Mouse (Mus musculus) layer of hippocampus, adult 18-20 months (tissue): ENCODE results near the gene Atp1a3. TPM values are rescaled to one million over a fixed set of nuclear protein-coding genes. Genes with fewer than 3 reads are reported as not detected.

Experiments
- DNase-seq, 2 experiments: peaks; one replicate each; pipeline ENCODE4 v3.0.0; 2022; ENCODE audit warnings: low spot score in 2 of 2
- total RNA-seq, 2 experiments: library from RNA; stranded (reverse); gene quantifications; 2 replicates each; pipeline ENCODE4 v1.2.3; 2021

The Atp1a3 gene
- total RNA-seq, 2 experiments from 2014 or later = 2,544 to 2,610 TPM

GRCm38 (mm10) chr7:25004806-25005205 lies 952 bp downstream of the Atp1a3 start:
- peak in 1 of 2 experiments; percentile 55 for DNase-seq

GRCm38 (mm10) chr7:25003820-25004388 lies 1.9 kb downstream of the Atp1a3 start:
- no peak for DNase-seq

DNA sequence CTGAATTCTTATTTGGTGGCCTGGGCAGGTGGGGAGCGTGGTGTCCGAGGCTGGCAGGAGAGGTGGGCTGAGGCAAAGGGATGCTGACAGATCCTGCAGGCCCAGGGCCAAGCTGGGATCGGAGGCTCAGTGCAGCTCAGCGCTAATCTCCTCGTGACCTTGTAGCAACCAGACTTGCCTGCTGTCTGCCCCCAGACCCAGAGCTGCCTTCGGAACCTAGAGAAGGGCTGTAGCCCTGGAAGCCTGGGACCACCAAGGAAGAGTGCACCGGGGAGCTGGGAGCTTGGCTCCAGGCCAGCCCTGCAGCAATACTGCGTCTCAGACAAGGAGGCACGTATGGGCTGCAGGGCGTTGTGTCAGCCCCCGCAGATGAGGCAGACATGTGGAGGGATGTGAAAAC lies 2.5 kb downstream of the Atp1a3 start:
- no peak for DNase-seq

DNA sequence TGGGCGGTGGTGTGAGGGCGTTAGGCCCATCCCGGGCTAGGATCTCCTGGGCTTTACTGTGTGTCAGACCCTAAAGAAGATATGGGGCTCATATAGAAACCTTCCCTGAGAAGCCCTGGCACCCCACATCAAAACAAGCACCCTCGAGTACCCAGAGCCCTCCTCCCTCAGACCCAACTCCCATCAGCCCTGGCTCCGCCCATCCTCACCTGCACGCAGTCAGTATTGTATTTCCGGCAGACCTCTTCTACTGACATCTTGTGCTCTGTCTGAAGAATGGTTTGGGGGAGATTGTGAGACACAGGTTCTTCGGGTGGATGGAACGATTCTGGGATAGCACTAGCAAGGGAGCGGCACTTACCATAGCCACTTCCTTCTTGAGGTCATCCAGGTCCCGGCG lies 5.0 kb downstream of the Atp1a3 start:
- DNase-seq = no peak

- no peak for DNase-seq
Observed at GRCm38 (mm10) chr7:25000211-25000610, 5.5 kb downstream of the Atp1a3 start.

DNA sequence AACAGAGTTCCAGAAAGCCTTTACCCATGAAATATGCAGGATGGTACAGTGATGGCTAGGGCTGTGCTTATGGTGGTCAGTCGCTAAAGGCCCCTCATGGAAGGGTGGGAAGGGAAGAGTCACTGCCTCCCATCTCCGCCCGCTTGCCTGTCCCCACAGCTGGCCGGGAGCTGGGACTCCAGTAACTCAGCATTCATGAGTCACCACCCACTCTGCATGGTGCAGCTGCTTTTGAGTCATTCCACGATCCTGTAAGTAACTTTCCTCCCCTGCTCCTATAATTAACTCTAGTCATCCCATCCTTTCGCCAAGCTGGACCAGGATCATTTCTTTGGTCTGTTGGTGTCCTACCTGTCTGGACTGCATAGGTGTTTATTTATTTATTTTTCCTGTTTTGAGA lies 12.7 kb downstream of the Atp1a3 start:
- DNase-seq = peak in 1 of 2 experiments; percentile 56

- no peak for DNase-seq
Observed at GRCm38 (mm10) chr7:24990478-24990877, 15.3 kb downstream of the Atp1a3 start.

DNA sequence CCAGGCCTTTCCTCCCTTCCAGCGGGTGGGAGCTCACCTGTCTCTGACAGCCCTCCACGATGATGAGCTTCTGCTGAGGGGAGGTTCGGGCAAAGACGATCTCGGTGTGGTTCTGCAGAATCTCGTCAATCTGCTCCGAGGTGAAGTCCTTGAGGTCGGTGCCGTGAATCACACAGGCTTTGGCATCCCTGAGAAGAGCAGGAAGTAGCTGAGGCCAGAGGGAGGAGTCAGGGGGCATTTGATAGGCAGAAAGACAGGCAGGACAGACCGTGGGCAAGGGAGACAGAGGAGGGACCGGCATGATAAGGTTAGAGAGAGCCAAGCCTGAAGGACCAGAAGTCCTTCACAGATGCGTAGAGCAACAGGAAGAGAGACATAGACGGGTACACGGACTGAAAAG lies 17.8 kb downstream of the Atp1a3 start:
- DNase-seq = no peak

DNA sequence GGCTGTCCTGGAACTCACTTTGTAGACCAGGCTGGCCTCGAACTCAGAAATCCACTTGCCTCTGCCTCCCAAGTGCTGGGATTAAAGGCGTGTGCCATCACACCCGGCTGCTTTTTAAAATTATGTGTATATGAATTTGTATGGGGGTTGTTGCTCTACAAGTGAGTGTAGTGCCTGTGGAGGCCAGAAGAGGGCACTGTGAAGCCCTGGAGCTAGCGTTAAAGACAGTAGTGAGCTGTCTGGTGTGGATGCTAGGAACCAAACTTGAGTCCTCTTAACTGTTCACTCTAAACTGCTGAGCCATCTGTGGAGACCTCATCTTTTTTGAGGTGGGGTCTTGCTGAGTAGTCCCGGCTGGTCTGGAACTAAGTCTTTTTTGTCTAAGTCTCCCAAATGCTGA lies 20.0 kb downstream of the Atp1a3 start:
- no peak for DNase-seq

DNA sequence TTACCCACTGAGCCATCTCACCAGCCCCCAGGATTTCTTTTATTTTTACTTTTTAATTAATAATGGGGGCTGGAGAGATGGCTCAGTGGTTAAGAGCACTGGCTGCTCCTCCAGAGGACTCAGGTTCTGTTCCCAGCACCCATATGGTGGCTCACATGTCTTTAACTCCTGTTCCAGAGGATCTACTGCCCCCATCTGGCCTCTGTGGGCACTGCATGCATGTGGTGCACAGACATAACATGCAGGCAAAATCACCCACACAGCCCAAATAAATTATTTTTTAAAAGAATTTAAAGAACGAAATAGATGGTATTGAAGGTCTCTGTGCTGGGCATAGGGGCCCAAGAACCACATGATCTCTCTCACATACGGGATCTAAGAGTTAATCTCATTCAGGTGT lies 21.5 kb downstream of the Atp1a3 start:
- DNase-seq = no peak

DNA sequence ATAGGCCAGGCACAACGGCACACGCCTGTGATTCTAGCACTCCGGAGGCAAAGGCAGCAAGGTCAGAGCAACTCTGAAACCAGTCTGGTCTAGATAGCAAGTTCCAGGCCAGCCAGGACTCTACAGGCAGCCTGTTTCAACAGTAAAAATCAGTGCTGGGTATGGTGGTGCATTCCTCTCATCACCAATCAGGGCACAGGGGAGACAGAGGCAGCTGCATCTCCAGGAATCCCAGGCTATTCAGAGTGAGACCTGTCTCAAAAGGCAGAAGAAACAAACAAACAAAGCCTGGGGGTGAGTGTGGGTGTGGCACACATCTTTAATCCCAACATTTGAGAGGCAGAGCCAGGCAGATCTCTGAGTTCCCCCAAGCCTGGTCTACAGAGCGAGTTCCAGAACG lies 22.4 kb downstream of the Atp1a3 start:
- no peak for DNase-seq

DNA sequence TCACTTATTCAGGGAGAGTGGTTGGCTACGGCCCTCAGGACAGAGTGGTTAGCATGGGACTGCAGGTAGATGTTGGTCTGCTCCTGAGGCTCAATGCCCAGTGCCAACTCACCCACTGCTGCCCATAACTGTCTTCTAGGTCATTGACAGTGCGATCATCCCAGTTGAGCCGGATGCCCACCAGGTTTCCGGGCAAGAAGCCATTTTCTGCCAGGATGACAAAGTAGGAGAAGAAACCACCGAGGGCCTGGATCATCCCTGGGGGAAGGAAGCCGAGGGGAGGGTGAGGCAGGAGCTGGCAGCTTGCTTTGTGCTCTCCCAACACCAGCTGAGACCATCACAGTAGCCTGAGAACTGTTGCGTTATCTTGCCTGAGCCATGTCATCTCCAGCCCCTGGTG lies 25.3 kb downstream of the Atp1a3 start:
- no peak for DNase-seq

DNA sequence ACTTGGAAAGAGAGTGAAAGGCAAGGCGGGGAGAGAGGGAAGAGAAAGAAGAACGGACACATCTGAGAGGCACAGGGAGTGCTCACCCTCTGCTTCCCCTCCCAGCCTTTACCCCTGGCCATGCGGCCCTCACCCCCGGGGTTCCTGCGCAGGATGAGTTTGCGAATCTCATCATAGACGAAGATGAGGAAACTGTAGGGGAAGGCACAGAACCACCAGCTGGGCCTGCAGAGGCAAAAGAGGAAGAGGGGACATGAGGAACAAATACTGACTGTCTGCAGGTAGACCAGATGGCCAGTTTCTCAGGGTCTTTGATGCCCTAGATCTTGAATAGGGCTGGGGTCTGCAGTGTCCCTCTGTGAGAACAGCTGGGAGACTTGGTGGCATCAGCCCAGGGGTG lies 27.0 kb downstream of the Atp1a3 start:
- DNase-seq = no peak

DNA sequence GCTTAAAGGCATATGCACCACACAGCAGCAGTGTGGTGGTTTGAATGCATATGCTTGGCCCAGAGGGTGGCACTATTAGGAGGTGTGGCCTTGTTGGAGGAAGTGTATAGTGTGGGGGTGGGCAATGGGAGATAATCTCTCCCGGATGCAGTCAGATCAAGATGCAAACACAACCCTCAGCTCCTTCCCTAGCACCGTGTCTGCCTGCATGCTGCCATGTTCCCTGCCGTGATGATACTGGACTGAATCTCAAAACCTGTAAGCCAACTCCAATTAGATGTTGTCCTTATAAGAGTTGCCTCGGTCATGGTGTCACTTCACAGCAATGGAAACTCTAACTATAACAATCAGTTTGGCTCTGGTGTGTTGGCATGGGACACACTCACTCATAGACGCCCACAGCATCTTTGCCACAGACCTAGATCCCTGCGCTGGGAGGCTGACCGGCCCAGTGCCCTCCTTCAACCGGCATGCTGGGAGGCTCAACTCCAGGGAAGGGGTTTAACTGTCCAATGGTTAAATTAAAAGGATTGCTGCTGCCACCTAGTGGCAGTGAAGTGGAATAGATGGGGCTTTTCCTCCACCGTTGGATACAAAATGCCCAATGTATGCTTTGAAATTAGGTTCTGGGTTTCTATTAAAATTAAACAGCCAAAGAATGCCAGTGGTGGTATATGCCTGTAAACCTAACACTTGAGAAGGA lies 30.7 kb downstream of the Atp1a3 start:
- DNase-seq = peak in 1 of 2 experiments; percentile 52

DNA sequence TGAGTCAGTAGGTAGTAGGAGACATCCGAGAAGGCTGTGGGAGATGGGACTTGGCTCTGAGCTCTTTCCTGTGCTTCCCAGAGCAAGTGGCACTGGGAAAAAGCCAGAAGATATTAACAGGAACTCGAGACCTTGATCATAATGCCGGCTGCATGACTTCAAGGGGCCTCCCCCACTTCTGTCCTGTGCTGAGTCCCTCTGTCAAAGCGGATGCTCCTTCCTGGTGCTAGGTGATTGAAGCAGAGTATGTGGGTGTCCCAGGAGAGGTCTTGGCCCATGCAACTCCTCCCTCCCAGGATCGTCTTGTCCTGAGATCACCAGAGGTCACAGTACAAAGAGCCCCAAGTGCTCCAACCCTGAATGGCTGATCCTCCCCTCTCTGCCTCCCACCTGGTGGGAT lies 31.9 kb downstream of the Atp1a3 start:
- DNase-seq = no peak

DNA sequence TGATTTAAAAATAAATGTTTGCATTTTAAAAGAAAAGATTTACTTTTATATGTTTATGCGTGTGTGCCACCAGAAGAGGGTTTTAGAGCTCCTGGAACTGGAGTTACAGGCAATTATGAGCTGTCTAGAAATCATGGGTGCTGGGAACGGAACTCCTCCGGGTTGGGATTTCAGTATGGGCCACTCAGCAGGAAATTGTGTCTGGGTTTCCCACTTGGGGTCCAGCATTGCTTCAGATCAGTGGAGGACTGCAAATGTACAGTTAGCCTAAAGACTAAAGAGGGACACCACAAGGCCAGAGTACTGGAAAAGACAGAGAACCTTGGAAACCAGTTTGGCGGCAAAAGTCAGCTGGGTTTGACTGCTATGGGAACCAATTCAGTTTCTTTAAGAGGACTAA lies 32.5 kb downstream of the Atp1a3 start:
- no peak for DNase-seq

- peak; percentile 93 to 97 for DNase-seq
Observed at GRCm38 (mm10) chr7:24971972-24972893, 33.5 kb downstream of the Atp1a3 start, which contains the start of gene Rabac1. Rabac1 (minus strand) TSS chr7:24972754.

DNA sequence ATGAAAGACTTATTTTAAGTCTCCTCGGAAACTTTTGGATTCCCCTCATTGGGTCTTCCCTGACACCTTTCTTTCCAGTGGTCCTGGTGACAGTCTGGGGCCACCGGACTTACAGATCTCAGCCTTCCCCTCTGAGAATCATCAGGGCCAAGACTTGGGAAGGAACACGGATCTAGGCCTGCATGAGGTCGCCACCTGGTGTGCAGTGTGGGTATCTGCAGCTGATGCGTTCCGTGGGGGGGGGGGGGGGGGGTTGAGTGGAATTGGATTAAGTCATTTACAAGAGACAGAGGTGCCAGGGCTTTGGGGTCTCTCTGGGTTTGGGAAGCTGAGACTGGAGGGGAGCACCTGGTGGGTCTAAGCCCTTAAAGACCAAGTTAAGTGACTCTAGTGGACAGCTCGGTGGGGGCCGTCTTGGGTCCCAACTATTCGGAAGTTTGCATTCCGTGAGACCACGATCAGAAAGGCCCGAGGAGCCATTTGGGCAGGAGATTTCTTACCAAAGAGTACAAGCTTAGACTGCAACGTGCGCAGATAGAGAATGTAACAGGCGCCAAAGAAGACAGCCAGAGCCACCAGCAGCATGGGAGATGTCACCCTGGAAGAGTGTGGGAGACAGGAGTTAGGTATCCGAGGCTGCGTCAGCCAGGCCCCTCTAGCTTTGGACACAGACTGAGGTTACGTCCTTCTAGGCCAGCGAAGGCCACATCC lies 34.3 kb downstream of the Atp1a3 start:
- DNase-seq = peak in 1 of 2 experiments; percentile 44

DNA sequence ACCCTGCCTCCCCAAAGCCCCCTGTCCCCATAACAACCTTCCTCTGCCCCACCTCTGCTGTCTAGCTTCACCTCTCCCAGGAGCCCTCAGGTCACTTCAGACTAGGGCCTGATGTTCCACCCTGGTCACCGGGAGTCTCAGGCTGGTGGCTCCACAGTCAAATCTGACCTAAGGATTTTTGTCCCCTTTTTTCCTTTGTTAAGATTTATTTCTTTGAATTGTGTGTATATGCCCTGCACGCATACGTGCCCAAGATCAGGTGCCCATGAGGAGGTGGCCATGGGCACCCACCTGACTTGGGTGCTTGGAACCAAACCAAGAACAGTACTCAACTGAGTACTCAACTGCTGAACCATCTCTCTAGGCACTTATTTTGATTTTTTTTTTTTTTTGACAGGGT lies 35.4 kb downstream of the Atp1a3 start:
- peak in 1 of 2 experiments; percentile 4 for DNase-seq

- peak; percentile 51 to 86 for DNase-seq
Observed at GRCm38 (mm10) chr7:24969805-24970204, 36.0 kb downstream of the Atp1a3 start.

GRCm38 (mm10) chr7:24968463-24968862 lies 37.3 kb downstream of the Atp1a3 start:
- DNase-seq = no peak
